Mouse (Mus musculus) urinary bladder, postnatal 36 days (tissue): ENCODE data around the gene Rpgrip1l.

Experiments used
- DNase-seq, 2 experiments: peaks; one replicate each; pipeline ENCODE4 v3.0.0; 2022; ENCODE audit warnings: low spot score in 2 of 2, mixed read lengths in 1 of 2

Gene Rpgrip1l

DNA sequence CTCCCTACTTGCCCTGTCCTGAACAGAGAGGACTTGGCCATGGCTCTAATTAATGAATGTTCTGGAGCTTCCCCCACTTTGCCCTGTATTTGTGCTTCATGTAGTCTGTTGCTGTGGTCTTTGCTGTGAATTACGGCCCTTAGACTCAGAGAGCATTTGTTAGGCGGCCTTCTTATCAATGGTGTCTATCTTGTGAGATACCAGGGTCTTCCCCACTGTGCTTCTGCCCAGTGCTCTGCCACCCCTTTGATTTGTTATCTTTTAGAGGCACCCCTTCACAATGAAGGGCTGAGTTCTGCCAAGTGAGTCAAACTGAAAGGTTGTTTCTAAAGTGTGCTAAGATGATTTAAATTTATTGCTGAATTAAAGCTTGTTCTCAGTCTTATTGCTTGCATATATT is 105.4 kb downstream of the Rpgrip1l start:
- DNase-seq = no peak

DNA sequence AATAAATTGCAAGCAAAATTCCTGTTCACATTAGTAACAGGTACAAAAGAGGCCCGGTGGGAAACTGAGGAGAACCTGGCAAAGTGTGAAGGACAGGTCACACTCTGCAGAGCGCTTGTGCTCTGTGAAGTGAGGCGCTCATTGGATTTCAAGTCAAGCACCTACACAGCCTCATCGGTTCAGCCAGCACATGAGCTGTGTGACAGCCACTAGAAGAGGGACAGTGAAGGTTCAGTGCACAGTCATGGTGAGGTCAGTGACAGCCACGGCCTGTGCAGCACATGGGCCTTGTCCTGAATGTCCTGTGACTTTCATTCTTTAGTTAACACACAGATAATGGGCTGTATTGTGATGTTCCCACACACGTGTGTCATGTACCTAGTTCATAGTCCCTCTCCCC is 107.2 kb downstream of the Rpgrip1l start:
- no peak for DNase-seq

DNA sequence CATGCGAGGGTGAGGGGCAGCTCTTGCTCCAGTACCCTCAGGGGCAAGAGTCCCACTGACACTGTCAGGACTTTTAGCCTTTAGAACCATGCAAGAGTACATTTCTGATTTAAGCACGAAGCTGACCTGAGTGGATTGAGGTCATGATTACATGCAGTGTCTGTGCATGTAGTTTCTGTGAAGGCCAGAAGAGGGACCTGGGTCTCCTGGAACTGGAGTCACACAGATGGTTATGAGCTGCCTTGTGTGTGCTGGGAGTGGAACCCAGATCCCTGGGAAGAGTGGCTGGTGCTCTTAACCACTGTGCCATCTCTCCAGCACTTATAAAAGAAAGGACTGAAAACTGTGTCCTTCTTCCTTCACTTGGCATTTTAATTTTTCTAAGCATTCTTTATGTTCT is 111.9 kb downstream of the Rpgrip1l start:
- DNase-seq = no peak

DNA sequence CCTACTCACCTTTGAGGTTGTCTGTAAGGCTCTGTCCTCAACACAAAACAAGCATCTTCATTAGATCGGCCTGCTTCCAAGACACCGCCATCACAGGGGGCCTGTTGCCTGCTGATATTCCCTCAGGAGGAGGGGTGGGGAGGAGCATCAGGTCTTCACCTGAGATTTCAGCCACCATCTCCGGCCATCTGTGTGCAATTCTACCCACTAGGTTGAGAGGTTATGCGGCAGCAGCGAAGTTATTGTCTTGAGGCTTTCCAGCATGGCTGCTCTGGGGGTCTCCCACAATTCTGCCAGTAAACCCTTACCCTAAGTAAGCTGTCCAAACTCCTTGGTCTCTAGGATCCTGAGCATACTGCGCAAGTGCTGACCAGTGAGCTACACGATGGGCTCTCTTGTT is 113.2 kb downstream of the Rpgrip1l start, which contains the start of gene Aktip:
Gene Aktip, minus strand, starts transcription at position 101 of the 400 bp plus-strand sequence.
- DNase-seq = no peak

DNA sequence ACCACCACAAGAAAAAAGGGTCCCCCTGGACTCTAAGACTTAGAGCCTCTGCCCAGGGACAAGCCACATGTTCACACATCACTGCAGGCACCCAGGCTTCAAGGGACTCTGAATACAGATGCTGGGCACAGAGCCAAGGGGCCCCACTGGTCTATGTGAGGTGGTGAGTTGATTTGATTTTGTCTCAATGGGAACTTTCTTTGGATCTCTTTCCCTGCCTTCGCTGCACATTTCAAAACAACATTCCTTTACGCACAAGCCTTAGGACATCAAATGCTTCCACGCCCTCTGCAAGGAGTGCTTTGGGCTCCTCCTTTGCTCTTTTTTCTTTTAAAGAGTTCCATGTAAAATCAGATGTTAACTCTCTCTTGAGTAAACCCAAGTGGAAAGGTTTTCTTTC is 115.0 kb downstream of the Rpgrip1l start:
- no peak for DNase-seq

DNA sequence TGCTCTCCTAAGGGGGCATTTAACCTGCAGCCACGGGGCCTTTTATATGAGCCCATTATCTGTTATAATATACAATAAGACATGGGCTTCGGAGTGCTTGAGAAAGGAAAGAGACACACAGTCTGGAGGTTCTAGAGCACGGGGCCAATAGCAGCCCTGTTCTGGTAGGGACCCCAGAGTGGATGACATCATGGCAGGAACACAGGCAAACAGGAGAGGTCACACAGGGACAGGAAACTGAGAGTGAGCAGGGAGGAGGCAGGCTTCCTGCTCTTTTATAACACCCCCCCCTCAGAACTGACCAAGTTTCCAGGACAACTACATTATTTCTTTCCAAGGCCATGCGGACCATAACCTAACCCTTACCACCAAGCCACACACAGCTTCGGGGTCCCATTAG is 115.8 kb downstream of the Rpgrip1l start:
- no peak for DNase-seq

DNA sequence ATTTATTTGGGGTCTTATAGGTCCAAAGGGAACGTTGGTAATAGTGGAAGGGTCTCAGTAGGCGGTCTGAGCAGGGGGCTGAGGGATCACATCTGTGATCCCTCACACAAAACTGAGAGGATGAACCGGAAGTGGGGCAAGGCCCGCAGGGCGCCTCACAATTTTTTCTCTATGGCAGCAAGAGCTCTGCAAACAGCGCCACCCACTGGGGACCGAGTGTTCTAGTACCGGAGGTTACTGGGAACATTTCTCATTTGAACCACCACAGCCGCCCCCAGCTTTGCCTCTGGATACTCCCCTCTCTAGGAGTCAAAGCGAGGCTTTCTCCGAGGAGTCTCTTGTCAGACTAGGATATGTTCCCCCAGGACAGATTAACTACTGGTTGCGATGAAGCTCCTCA is 116.4 kb downstream of the Rpgrip1l start:
- no peak for DNase-seq

DNA sequence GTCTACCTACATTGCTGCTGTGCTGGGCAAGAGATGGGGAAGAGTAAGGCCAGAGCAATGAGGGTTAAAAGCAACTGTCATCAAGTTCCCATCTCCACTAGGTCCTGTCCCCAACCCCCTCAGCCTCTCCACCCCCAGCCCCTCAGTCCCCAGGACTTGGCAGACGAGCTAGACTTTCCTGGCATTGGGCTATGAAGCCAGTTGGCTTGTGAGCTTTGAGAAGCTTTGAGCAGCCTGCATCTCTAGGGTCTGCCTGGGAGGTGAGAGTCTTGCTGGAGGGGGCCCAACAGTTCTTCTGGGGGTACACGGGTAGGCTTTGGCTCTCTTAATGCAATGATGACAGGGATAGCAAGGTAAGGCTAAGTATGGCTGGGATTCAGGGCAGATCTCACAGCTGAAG is 119.0 kb downstream of the Rpgrip1l start:
- DNase-seq = no peak

DNA sequence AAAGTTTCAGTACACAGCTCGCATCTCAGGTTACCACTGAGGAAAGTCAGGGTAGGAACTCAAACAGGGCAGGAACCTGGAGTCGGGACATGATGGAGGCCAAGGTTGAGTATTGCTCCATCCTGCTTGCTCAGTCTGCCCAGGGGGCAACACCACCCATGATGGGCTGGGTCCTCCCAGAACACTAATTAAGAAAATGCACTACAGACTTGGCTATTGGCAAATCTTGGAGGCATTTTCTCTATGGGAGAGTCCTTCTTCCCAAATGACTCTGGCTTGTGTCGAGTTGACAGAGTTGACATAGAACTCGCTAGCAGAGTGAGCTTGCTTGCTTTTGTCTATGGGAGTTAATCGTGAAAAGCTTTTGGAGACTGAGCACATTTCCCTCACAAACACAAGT is 120.1 kb downstream of the Rpgrip1l start:
- DNase-seq = no peak

- DNase-seq = peak; percentile 55 to 64
Observed at GRCm38 (mm10) chr8:91190816-91191340, 122.2 kb downstream of the Rpgrip1l start.

GRCm38 (mm10) chr8:91188152-91188551 is 124.9 kb downstream of the Rpgrip1l start:
- no peak for DNase-seq

DNA sequence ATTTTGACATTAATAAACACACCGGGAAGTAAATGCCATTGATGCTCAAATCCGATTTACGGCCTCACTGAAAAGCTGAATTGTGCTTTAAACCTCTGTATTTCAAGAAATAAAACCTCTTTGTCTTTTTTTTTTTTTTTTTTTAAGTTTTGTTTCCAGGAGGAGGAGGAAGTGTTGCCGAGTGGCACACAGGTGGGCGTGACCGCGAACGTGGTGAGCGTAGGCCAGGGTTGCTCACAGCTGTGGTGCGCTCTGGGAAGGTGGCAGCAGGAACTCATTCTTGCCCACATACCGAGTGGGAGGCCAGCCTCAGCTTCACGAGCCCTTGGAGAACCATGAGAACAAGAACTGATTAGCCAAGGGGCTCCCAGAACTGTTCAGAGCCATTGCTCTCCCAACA is 126.7 kb downstream of the Rpgrip1l start:
- DNase-seq = no peak

DNA sequence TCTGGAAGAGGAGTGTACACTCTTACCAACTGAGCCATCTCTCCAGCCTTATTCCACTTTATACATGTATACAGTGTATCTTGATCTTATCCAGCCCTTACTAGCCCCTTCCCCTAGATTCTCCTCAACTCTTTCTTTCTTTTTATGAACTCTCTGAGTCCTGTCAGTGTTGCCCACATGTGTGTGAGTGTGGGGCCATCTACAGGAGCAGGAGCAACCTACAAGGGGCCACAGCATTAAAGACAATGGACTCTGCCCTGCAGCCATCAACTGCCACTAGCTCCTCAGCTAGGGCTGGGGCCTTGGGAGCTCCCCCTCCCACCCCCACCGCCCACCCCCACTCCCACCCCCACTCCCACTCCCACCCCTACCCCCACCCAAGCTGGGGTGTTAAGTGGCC is 135.4 kb downstream of the Rpgrip1l start:
- no peak for DNase-seq

- no peak for DNase-seq
Observed at GRCm38 (mm10) chr8:91176176-91176575, 136.9 kb downstream of the Rpgrip1l start.

DNA sequence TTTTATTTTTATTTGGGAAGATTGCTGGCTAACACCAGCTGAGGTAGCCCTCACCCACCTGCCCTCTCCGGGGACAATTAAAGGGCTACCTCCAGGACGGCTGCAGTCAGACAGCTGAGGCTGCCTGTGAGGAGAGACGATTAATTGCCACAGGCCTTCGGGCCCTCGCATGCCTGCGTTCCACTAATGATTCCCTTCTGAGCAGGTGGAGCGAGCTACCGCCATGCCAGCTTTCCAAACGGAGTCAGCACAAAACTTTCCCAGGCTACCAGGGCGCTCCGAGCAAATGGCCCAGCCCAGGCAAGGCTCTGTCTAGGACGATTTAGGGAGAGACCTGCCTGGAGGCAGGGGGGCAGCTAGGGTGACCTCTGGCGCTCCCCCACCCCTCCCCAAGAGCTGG is 141.5 kb downstream of the Rpgrip1l start:
- no peak for DNase-seq

DNA sequence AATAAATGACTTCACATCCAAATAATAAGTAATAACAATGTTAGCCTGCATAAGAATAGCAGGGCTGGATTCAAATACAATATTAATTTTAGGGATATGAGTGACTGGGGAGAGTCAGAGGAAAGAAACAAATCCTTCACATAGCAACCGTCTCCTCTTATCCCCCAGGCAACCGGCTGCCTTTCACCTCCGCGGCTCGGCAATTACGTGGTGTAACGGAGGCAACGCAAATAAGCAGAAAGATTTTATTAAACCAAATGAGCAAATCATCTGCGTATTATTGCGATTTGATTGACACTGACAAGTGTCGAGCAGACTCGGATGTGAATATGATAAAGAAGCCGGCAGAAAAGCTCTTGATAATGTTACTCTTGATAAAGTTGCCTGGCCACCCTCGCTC is 142.1 kb downstream of the Rpgrip1l start:
- DNase-seq = no peak

- no peak for DNase-seq
Observed at GRCm38 (mm10) chr8:91170152-91170551, 142.9 kb downstream of the Rpgrip1l start.
